Mouse (Mus musculus) urinary bladder, adult 18-20 months (tissue): ENCODE results near the gene Nmt2.

Experiments
- DNase-seq, 2 experiments: peaks; one replicate each; pipeline ENCODE4 v3.0.0; 2022; ENCODE audit warnings: low spot score in 2 of 2, mixed read lengths in 2 of 2

The Nmt2 gene

GRCm38 (mm10) chr2:3283602-3284472 lies at the start of gene Nmt2:
Gene Nmt2, plus strand, starts transcription at chr2:3284212.
- DNase-seq, result peak; percentile 97 to 100

DNA sequence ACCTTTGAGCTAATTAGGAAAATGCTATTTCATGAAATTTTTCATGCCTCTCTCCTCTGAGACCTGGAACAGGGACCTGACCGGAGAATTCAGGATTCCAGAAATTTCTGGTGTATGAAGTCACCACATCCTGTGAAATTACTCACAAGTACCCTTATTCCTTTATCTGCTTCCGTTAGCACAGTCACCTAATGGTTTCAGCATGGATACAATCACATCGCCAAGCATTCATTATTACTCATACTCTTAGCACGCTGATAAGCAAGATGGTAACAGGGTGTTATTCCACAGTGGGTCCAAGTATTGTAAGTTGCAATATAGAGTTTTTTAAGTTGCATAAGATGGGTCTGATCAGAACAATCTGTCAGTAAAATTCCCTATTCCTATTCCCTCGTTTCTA lies 44.8 kb upstream of the Nmt2 start:
- DNase-seq, result no peak

GRCm38 (mm10) chr2:3244251-3244650 lies 39.8 kb upstream of the Nmt2 start:
- no peak for DNase-seq

- no peak for DNase-seq
Observed at GRCm38 (mm10) chr2:3251309-3251708, 32.7 kb upstream of the Nmt2 start.

- no peak for DNase-seq
Observed at GRCm38 (mm10) chr2:3266466-3266865, 17.5 kb upstream of the Nmt2 start.

DNA sequence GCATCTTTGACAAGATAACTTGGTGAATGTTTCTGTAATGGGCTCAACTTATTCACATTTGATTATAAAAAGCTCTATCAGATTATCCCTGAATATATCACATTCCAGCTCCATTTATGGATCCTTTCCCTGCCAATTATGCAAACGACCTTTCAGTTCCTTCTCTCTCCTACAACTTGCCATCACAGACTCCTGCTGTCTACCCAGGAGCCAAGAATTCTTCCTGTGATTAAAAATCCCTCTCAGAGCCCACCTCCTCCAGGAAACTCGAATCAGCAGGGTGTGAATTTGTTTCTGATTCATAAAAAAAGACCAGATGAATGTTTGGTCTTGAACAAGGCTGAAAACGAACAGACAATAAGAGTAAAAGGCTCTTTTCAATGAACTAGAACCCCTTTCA lies 16.1 kb upstream of the Nmt2 start:
- no peak for DNase-seq

DNA sequence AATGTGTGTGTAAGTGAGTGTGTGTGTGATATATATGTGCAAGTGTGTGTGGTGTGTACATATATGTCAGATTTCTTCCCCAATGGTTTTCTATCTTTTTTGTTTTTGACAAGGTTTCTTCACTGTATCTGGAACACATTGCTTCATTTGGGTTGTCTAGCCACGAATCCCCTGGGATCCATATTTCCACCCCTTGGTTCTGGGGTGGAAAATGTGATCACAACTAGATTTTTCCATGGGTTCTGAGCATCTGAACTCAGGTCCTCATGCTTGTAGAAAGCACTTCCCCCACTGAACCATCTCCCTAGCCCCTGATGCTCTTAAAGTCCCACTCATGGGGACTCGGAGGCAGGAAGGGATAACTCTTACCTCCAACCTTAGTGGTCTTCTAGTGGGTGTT lies 10.7 kb upstream of the Nmt2 start:
- DNase-seq, result no peak

DNA sequence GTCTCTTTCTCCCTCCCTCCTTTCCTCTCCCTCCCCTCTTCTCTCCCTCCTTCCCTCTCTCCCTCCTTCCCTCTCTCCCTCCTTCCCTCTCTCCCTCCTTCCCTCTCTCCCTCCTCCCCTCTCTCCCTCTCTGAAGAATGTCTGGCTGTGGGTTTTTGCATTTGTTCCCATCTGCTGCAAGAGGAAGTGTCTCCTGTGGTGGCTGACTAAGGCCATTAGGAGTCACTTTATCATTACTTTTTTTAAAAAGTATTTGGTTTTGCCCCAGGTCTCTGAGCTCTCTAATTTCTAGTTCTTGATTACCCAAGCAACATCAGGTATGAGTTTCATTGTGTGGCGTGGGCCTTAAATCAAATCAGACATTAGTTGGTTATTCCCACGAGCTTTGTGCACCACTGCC lies 7.9 kb upstream of the Nmt2 start:
- no peak for DNase-seq

DNA sequence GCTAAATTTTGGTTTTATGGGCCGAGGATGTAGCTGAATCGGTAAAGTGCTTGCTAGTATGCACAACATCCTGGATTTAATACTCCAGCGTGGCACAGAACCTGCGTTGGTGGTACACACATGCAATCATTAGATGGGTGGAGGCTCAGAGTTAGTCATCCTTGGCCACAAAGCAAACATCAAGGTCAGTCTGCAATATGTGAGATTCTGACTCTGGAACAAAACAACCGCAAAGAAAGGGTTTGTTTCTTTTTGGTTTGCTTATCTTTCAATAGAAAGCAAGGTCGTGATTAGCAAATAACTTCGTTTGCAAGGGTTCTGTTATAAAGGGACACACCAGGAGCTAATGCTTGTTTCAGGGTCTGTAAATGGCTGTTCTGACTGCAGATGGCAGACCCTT lies 6.5 kb upstream of the Nmt2 start:
- DNase-seq, result no peak

DNA sequence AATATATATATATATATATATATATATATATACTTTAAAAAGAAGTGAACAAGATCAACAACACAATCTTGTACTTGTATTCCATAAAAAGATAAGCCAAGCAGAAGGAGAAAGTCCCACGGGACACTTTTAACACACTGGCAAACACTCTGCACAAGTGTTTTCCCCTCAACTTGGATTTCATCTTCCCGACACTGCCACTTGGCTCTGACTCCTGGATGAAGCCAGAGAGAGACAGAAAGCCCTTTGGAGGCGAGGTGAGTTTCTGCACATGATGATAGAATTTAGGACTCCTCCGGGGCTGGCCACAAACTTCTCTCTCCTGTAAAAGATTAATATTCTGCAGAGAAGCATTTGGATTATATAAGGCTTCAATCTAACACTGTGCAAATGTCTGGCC lies 2.7 kb upstream of the Nmt2 start:
- no peak for DNase-seq

- no peak for DNase-seq
Observed at GRCm38 (mm10) chr2:3282866-3283601, 978 bp upstream of the Nmt2 start.

DNA sequence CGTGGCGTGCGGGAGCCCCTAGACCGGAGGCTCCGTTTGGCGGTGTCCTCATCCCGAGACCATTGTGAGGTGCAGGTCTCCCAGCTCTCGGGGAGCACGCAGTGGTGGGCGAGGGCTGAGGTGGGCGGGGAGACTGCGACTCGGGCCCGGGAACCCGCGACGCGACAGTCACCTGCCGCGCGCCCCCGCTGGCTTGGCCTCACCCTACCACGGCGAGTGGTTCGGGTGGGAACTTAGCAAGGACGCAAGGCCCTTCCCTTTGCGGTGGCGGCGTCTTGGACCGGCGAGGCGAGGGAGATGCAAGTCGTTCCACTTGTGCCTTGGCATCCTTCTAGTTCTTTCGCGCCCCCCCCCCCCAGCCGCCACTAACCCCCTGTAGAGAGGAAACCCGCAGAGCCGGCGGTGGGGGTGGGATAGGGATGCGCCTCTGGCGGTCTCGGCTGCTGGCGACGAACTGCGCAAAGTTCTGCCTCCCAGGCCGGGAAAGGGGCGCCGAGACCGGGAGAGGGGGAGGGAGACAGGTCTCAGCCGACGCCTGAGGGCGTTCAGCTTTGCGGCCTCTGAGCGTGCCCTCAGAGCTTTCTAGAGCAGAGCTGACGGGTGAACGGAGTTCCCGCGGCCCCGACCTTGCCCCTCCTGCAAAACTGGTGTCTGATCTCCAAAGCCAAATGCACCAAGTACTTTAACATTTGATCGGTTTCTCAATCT lies 615 bp downstream of the Nmt2 start:
- DNase-seq, result peak in 1 of 2 experiments; percentile 9

DNA sequence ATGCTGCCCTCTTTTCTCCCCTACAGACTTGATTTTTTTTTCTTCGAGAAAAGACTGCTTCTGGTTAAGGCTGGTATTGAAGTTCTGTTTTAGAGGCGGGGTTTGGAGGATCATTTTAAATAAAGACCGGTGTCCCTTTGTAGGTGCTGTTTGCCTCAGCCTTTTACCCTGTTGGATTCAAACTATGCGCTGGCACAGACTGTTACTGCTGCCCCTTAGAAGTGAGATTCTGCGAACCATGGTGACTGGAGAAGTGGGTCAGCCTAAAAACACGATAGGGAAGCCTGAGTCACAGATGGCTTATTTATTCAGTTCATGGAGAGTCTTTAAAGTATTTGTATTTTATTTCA lies 1.1 kb downstream of the Nmt2 start:
- peak in 1 of 2 experiments; percentile 21 for DNase-seq

GRCm38 (mm10) chr2:3285709-3286108 lies 1.7 kb downstream of the Nmt2 start:
- DNase-seq, result no peak

DNA sequence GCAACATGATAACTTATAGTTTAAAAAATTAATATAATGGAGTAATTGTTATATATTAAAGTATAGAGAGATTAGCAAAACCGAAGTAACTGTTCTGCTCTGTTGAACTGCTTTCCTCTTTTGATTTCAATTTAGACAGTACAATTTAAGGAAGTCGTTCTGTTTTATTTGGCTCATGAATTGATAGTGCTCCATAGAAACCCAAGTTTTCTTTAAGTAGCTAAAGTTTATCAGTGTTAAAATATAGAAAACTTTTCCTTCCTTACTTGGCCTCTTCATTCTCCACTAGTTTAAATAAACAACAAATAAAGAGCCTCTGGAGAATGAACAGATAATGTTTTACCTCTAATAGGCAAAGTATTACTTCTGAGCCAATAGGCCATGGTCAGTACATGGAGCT lies 2.2 kb downstream of the Nmt2 start:
- DNase-seq, result no peak

GRCm38 (mm10) chr2:3289581-3289980 lies 5.6 kb downstream of the Nmt2 start:
- DNase-seq, result no peak

DNA sequence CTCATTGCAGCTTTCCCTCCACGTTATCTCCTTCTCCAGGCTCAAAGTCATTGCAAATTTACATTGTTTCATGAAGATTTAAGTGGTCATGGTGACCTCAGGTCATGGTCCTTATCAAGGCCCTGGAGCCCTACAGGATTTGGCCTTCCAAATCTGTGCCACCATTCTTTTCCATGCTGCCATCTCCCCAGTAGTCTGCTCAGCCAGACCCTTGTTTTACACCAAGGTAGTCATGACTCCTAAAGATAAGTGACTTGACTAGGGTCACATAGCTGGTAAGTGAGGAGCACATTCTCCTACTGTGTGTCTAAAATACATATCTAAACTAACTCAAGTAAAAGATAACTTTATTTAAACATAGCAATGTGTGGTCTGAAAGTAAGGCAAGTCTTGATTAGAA lies 8.2 kb downstream of the Nmt2 start:
- DNase-seq, result no peak

- DNase-seq, result no peak
Observed at GRCm38 (mm10) chr2:3295826-3296225, 11.8 kb downstream of the Nmt2 start.

- DNase-seq, result no peak
Observed at GRCm38 (mm10) chr2:3305426-3306025, 21.5 kb downstream of the Nmt2 start.

- no peak for DNase-seq
Observed at GRCm38 (mm10) chr2:3323132-3323531, 39.1 kb downstream of the Nmt2 start.

DNA sequence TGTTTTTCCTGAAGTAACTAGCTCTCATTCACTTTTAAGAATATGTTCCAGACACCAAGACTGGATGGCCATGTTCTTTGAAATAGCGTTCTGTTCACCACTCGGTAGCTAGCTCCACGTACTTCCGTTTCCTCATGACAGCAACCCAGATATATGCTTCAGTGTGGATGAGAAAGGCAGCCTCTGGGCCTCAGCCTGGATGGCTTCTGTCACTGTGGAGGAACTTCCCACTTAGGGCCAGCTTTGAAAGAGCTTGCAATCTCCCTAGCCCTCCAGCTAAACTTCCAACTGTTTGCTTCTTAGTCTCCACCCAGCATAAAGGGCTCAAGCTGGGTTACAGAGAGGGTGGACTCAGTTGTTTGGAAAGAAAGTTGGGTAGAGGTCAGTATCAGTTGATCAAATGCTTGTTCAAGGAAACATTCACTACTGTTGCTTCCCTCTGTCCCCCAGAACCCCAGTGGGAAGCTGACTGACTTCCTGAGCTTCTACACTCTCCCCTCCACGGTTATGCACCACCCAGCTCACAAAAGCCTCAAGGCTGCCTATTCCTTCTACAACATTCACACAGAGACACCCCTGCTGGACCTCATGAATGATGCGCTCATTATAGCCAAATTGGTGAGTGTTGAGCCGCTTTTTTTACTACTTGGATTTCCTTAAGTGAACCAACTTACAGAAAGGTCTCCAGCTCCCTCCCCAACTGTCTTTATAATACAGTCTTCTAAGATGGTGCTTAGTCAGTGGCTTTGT lies 40.5 kb downstream of the Nmt2 start:
- DNase-seq, result no peak
